Mouse (Mus musculus): ENCODE data around the gene Cyp2j9. TPM values are rescaled to one million over a fixed set of nuclear protein-coding genes. Genes with fewer than 3 reads are reported as not detected.

Gene Cyp2j9
- polyA plus RNA-seq, 1 experiment from 2014 or later, result 8.9 TPM

DNA sequence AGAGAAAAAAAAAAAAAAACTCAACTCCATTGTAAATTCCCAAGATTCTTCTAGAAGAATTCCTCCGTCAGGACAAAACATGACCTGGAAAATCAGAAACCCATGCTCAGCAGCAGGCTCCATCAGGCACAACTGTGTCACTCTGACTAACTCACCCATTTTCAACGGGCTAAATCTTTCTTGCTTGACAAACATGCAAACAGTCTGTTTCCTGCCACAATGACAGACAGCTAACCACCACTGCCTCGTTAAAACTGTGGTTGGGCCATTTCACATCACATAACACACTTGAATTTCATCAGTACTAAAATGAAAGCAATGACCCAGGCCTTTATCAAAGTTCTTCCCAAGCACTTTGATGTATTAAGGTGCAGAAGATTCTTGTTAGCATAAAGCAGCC lies 21.9 kb downstream of the Cyp2j9 start:
- ATAC-seq (replicated peaks; ENCODE audit: low FRiP score, low read depth), result no peak
- WGBS, result 44% methylated on average over 3 of the region's 3 CpGs

GRCm38 (mm10) chr4:96567988-96568387 lies 23.4 kb downstream of the Cyp2j9 start:
- Histone ChIP-seq H3K27ac (no peak overlapping the region), H3K4me3 (replicated peaks; ENCODE audit: low read depth, low read length) (no peak overlapping the region), H3K36me3 (ENCODE audit: insufficient read depth, low read length) (no peaks in the 10 kb centered on the region), H3K9me3 (replicated peaks; ENCODE audit: low read length) (no peaks in the 10 kb centered on the region), H3K9ac (ENCODE audit: low read depth, low read length) (no peak overlapping the region), H3K4me1 (replicated peaks; ENCODE audit: insufficient read depth, low read length) (no peaks in the 10 kb centered on the region), H3K4me2 (ENCODE audit: low read length) (no peak overlapping the region), H3K27me3 (ENCODE audit: insufficient read depth, low read length) (no peaks in the 10 kb centered on the region)
- ATAC-seq (replicated peaks; ENCODE audit: low FRiP score, low read depth) (no peak), DNase-seq (ENCODE audit: low spot score) (no peak)
- TF ChIP-seq CTCF (IDR thresholded peaks at IDR 0.05; ENCODE audit: low read depth), result no peak
- WGBS, result 77% methylated on average over 1 of the region's 1 CpGs

More for the DNA sequence above, 21.9 kb downstream of the Cyp2j9 start:
- DNase-seq (ENCODE audit: low spot score), result no peak
- Histone ChIP-seq H3K4me1 (replicated peaks; ENCODE audit: insufficient read depth, low read length) (no peaks in the 10 kb centered on the region), H3K4me2 (ENCODE audit: low read length) (no peak overlapping the region), H3K36me3 (ENCODE audit: insufficient read depth, low read length) (no peaks in the 10 kb centered on the region), H3K27ac (no peak overlapping the region), H3K9me3 (replicated peaks; ENCODE audit: low read length) (no peaks in the 10 kb centered on the region), H3K27me3 (ENCODE audit: insufficient read depth, low read length) (no peaks in the 10 kb centered on the region), H3K4me3 (replicated peaks; ENCODE audit: low read depth, low read length) (no peak overlapping the region), H3K9ac (ENCODE audit: low read depth, low read length) (no peak overlapping the region)
- TF ChIP-seq CTCF (IDR thresholded peaks at IDR 0.05; ENCODE audit: low read depth), result no peak

DNA sequence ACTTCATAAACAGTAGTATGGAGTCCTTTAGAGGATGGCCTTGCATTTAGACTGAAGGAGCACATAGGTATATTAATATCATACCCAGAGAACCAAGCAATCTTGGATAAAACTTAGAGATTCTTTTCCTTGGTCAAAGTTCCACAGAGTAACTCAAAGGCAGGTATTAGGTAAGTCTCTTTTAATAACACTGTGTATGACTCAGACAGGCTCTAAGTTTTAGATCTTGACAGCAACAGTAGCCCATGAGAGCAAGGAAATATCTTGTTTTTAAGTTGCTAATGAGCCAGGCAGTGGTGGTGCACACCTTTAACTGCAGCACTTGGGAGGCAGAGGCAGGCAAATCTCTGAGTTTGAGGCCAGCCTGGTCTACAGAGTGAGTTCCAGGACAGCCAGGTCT lies 25.6 kb downstream of the Cyp2j9 start:
- Histone ChIP-seq H3K4me3 (replicated peaks; ENCODE audit: low read depth, low read length) (no peak overlapping the region), H3K36me3 (ENCODE audit: insufficient read depth, low read length) (no peaks in the 10 kb centered on the region), H3K9me3 (replicated peaks; ENCODE audit: low read length) (no peaks in the 10 kb centered on the region), H3K27ac (no peak overlapping the region), H3K9ac (ENCODE audit: low read depth, low read length) (no peak overlapping the region), H3K4me1 (replicated peaks; ENCODE audit: insufficient read depth, low read length) (no peaks in the 10 kb centered on the region), H3K4me2 (ENCODE audit: low read length) (no peak overlapping the region), H3K27me3 (ENCODE audit: insufficient read depth, low read length) (no peaks in the 10 kb centered on the region)
- no peak for ATAC-seq (replicated peaks; ENCODE audit: low FRiP score, low read depth)
- no peak for TF ChIP-seq CTCF (IDR thresholded peaks at IDR 0.05; ENCODE audit: low read depth)
- DNase-seq (ENCODE audit: low spot score), result no peak

GRCm38 (mm10) chr4:96560464-96560863 lies 30.9 kb downstream of the Cyp2j9 start:
- 88% methylated on average over 1 of the region's 1 CpGs for WGBS
- no peak overlapping the region for H3K4me3 ChIP-seq (replicated peaks; ENCODE audit: low read depth, low read length)
- TF ChIP-seq CTCF (IDR thresholded peaks at IDR 0.05; ENCODE audit: low read depth), result no peak
- H3K27ac ChIP-seq, result no peak overlapping the region
- no peak overlapping the region for H3K9ac ChIP-seq (ENCODE audit: low read depth, low read length)
- H3K27me3 ChIP-seq (ENCODE audit: insufficient read depth, low read length), result no peaks in the 10 kb centered on the region
- ATAC-seq (replicated peaks; ENCODE audit: low FRiP score, low read depth), result no peak
- no peak overlapping the region for H3K4me2 ChIP-seq (ENCODE audit: low read length)
- H3K36me3 ChIP-seq (ENCODE audit: insufficient read depth, low read length), result no peaks in the 10 kb centered on the region
- no peaks in the 10 kb centered on the region for H3K4me1 ChIP-seq (replicated peaks; ENCODE audit: insufficient read depth, low read length)
- H3K9me3 ChIP-seq (replicated peaks; ENCODE audit: low read length), result no peaks in the 10 kb centered on the region
- DNase-seq (ENCODE audit: low spot score), result no peak

GRCm38 (mm10) chr4:96559781-96560180 lies 31.6 kb downstream of the Cyp2j9 start:
- no peak for ATAC-seq (replicated peaks; ENCODE audit: low FRiP score, low read depth)
- H3K4me3 ChIP-seq (replicated peaks; ENCODE audit: low read depth, low read length), result no peak overlapping the region
- H3K27me3 ChIP-seq (ENCODE audit: insufficient read depth, low read length), result no peaks in the 10 kb centered on the region
- no peak overlapping the region for H3K27ac ChIP-seq
- 96% methylated on average over 1 of the region's 1 CpGs for WGBS
- no peaks in the 10 kb centered on the region for H3K36me3 ChIP-seq (ENCODE audit: insufficient read depth, low read length)
- no peak for DNase-seq (ENCODE audit: low spot score)
- no peak overlapping the region for H3K4me2 ChIP-seq (ENCODE audit: low read length)
- H3K4me1 ChIP-seq (replicated peaks; ENCODE audit: insufficient read depth, low read length), result no peaks in the 10 kb centered on the region
- H3K9me3 ChIP-seq (replicated peaks; ENCODE audit: low read length), result no peaks in the 10 kb centered on the region
- no peak for TF ChIP-seq CTCF (IDR thresholded peaks at IDR 0.05; ENCODE audit: low read depth)
- no peak overlapping the region for H3K9ac ChIP-seq (ENCODE audit: low read depth, low read length)

GRCm38 (mm10) chr4:96553133-96553819 lies 38.1 kb downstream of the Cyp2j9 start, which contains the start of gene Cyp2j6:
Gene Cyp2j6 (minus strand): TSS chr4:96553661.
- no peaks in the 10 kb centered on the region for H3K9me3 ChIP-seq (replicated peaks; ENCODE audit: low read length)
- H3K4me1 ChIP-seq (replicated peaks; ENCODE audit: insufficient read depth, low read length), result no peaks in the 10 kb centered on the region
- no peaks in the 10 kb centered on the region for H3K27me3 ChIP-seq (ENCODE audit: insufficient read depth, low read length)
- TF ChIP-seq CTCF (IDR thresholded peaks at IDR 0.05; ENCODE audit: low read depth), result no peak
- no peaks in the 10 kb centered on the region for H3K36me3 ChIP-seq (ENCODE audit: insufficient read depth, low read length)
- peak within 1 kb of the TSS; percentile 73 for H3K4me2 ChIP-seq (ENCODE audit: low read length)
- H3K27ac ChIP-seq, result peak within 1 kb of the TSS; percentile 82
- DNase-seq (ENCODE audit: low spot score) (peak; percentile 94), ATAC-seq (replicated peaks; ENCODE audit: low FRiP score, low read depth) (peak; percentile 97)
- peak within 1 kb of the TSS; percentile 83 for H3K9ac ChIP-seq (ENCODE audit: low read depth, low read length)
- peak within 1 kb of the TSS; percentile 62 for H3K4me3 ChIP-seq (replicated peaks; ENCODE audit: low read depth, low read length)
- under 1% methylated on average over 16 of the region's 16 CpGs for WGBS

DNA sequence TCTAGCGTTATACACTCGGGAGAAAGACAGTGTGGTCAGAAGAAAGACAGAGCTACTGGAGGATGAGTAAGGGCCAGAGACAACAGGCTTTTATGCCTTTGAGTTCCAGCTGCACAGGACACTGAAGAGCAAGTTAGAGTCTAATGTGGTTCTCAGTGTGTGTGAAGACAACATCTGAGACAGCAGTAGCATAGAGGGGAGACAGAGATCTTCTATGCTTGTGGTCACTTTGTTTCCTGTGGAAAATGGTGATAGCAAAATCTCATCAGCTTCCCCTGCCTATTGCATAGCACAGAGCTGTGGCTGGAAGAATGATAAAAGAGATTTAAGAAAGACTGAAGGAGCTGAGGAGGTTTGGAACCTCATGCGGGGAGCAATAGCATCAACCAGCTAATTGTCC lies 39.8 kb downstream of the Cyp2j9 start:
- H3K9me3 ChIP-seq (replicated peaks; ENCODE audit: low read length), result no peaks in the 10 kb centered on the region
- H3K4me1 ChIP-seq (replicated peaks; ENCODE audit: insufficient read depth, low read length), result no peaks in the 10 kb centered on the region
- H3K9ac ChIP-seq (ENCODE audit: low read depth, low read length), result no peak overlapping the region
- no peak for DNase-seq (ENCODE audit: low spot score)
- H3K36me3 ChIP-seq (ENCODE audit: insufficient read depth, low read length), result no peaks in the 10 kb centered on the region
- H3K27ac ChIP-seq, result no peak overlapping the region
- no peak overlapping the region for H3K4me3 ChIP-seq (replicated peaks; ENCODE audit: low read depth, low read length)
- peak overlapping the region; percentile 39 for H3K4me2 ChIP-seq (ENCODE audit: low read length)
- 85% methylated on average over 3 of the region's 3 CpGs for WGBS
- no peak for ATAC-seq (replicated peaks; ENCODE audit: low FRiP score, low read depth)
- no peak for TF ChIP-seq CTCF (IDR thresholded peaks at IDR 0.05; ENCODE audit: low read depth)
- H3K27me3 ChIP-seq (ENCODE audit: insufficient read depth, low read length), result no peaks in the 10 kb centered on the region
